Mouse (Mus musculus) effector memory CD4-positive, alpha-beta T cell, adult 5 months (primary cell): ENCODE results near the gene Zgrf1. TPM values are rescaled to one million over a fixed set of nuclear protein-coding genes. Genes with fewer than 3 reads are reported as not detected.

Experiments
- polyA plus RNA-seq: library from polyadenylated mRNA; unstranded; fragments of 100-300 nt; shearing (Covaris generic); gene quantifications from one replicate; pipeline ENCODE4 v1.2.1, GENCODE M21; 2017

Gene Zgrf1
- 5.7 TPM for polyA plus RNA-seq

DNA sequence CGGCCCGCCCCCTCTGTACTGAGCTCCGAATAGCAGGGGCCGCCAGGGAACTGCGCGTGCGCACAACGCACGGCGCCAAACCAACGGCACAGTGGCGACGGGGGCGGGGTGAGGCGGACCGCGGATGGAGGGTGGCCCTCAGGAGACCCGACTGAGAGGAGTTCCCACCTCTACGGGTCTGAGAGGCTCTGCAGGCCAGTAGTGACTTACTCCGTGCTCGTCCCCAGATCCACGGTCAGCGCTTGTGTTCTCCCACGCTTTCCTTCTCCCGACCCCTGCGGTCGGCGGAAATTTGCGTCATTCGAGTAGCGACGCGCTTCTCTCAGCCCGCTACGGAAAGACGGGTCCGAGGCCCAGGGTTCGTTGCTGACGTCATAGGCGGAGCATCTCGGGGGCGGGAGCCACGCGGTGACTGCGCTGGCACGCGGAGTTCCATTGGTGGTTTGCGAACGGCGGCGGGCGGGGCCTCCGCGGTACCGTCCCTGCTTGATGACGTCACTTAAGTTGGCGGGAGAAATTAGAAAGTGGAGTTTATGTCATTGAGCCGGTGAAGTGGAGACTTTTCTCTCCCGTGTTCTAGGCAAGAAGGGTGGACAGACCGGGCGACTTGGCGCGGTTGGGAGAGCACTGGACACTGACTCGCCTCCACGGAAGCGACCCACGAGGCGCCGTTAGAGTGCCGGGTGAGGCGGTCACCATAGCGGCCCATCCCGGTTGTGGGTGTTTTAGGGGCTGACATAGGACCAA is at the start of gene Zgrf1, which contains the start of gene Larp7:
Gene Zgrf1 (plus strand): TSS at position 517 of the 747 bp plus-strand sequence.
Gene Larp7 (minus strand): TSS at position 377 of the 747 bp plus-strand sequence.

DNA sequence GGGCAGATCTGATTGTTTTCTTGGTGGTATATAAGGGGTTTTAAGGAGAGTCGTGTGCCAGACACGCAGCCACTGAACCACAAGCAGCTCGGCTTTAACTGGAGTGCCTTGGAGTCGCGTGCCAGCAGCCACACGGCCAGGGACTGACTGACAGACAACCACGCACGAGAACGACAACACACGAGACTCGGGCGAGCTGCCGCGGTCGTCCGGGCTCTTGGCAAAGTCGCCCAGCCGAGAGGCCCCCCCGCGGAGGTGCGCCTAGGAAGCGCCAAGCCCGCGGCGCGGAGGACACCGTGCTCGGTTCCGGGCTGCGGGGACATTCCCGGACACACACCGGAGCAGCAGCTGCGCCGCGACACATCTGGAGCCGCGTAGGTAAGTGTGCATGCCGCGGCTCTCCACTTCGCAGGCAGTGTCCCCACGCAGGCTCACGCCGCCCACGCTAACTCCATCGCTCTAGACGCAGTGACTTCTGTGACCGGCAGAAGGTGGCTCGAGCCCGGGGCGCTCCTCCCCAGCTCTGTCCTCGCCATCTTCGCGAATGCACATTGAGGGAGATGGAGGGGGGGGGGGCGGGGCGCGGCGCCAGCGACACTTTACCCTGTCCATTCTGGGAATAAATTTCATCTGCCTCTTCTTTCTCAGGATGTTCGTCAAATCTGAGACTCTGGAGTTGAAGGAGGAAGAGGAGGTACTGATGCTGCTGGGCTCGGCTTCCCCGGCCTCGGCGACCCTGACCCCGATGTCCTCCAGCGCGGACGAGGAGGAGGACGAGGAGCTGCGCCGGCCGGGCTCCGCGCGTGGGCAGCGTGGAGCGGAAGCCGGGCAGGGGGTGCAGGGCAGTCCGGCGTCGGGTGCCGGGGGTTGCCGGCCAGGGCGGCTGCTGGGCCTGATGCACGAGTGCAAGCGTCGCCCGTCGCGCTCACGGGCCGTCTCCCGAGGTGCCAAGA is 80.1 kb downstream of the Zgrf1 start, which contains the start of gene Neurog2:
Gene Neurog2 (plus strand): TSS at position 56 of the 953 bp plus-strand sequence.

Other genes starting within 250 kb of the Zgrf1 start
- 1.1 TPM for gene Ank2, start 54.1 kb upstream of the Zgrf1 start, polyA plus RNA-seq
- 79.9 TPM for gene Larp7, start 140 bp upstream of the Zgrf1 start, polyA plus RNA-seq
- not detected for gene Neurog2, start 79.6 kb downstream of the Zgrf1 start, polyA plus RNA-seq
- not detected for gene Alpk1, start 227.0 kb downstream of the Zgrf1 start, polyA plus RNA-seq
- gene Tifa, start 236.3 kb downstream of the Zgrf1 start, polyA plus RNA-seq: not detected